Mouse (Mus musculus) stomach, embryonic 14.5 days (tissue): ENCODE measurements around the gene Htr1d. TPM values are rescaled to one million over a fixed set of nuclear protein-coding genes. Genes with fewer than 3 reads are reported as not detected.

Experiments
- ATAC-seq: fragments of 200-750 bp; cut with Nextera tagmentation; 2 replicates; pipeline ENCODE4 v1.8.0; 2017; ENCODE audit warnings: low read depth, moderate TSS enrichment; ENCODE audit not compliant: insufficient number of reproducible peaks, insufficient read depth, low FRiP score
- H3K27ac ChIP-seq: fragments of 300-500 bp; sonication (generic); 2 replicates; pipeline ENCODE4 v1.5.1; 2014; ENCODE audit warnings: mild to moderate bottlenecking, low read length, moderate library complexity, mixed read lengths
- H3K27me3 ChIP-seq: fragments of 300-500 bp; sonication (generic); 2 replicates; pipeline ENCODE4 v1.6.1; 2014; ENCODE audit warnings: low read length, control low read depth, mixed read lengths; ENCODE audit not compliant: control insufficient read depth, insufficient read depth
- H3K36me3 ChIP-seq: fragments of 300-500 bp; sonication (generic); 2 replicates; pipeline ENCODE4 v1.6.1; 2014; ENCODE audit warnings: mild to moderate bottlenecking, control low read depth, low read length, moderate library complexity, mixed read lengths; ENCODE audit not compliant: control insufficient read depth, insufficient read depth
- H3K4me1 ChIP-seq: fragments of 300-500 bp; sonication (generic); 2 replicates; pipeline ENCODE4 v1.6.1; 2014; ENCODE audit warnings: low read length, control low read depth, mixed read lengths; ENCODE audit not compliant: control insufficient read depth, insufficient read depth
- H3K4me2 ChIP-seq: fragments of 300-500 bp; sonication (generic); replicated peaks from 2 replicates; pipeline ENCODE4 v1.6.1; 2014; ENCODE audit warnings: low read depth, low read length, control low read depth
- H3K4me3 ChIP-seq: fragments of 300-500 bp; sonication (generic); 2 replicates; pipeline ENCODE4 v1.5.1; 2014; ENCODE audit warnings: low read depth, low read length, control low read depth
- H3K9ac ChIP-seq: fragments of 300-500 bp; sonication (generic); replicated peaks from 2 replicates; pipeline ENCODE4 v1.6.1; 2014; ENCODE audit warnings: low read depth, mild to moderate bottlenecking, control low read depth, low read length, moderate library complexity, mixed read lengths
- H3K9me3 ChIP-seq: fragments of 300-500 bp; sonication (generic); 2 replicates; pipeline ENCODE4 v1.6.1; 2016; ENCODE audit warnings: low read depth, low read length, control low read depth; ENCODE audit not compliant: control insufficient read depth
- WGBS: fragments of 180-500 bp; shearing (Covaris S2); extraction: QIAGEN DNeasy Blood & Tissue Kit; methylation state at CpG from one replicate; pipeline ENCODE4 v1.1.7; 2014; 5-methylcytosine and 5-hydroxymethylcytosine counted together
- polyA plus RNA-seq: library from polyadenylated mRNA; unstranded; fragments of >200 nt; fragmentation: Nextera tagmentation; extraction: Ambion mirVana; gene quantifications from 2 replicates; pipeline ENCODE4 v1.2.1, GENCODE M21; 2014

Htr1d gene
- polyA plus RNA-seq, 1 experiment from 2014 or later, result 0.42 TPM

GRCm38 (mm10) chr4:136466226-136466625 is 42.9 kb downstream of the Htr1d start:
- Histone ChIP-seq H3K4me1 (peaks cover 12% of the 10 kb centered on the region; the same call in 1 of the 2 replicates), H3K36me3 (no peaks in the 10 kb centered on the region), H3K27me3 (0 out of 2 replicates have a peak, but pooled peaks cover 3% of the 10 kb centered on the region), H3K4me3 (no peak overlapping the region), H3K4me2 (no peak overlapping the region), H3K9me3 (no peaks in the 10 kb centered on the region), H3K9ac (no peak overlapping the region), H3K27ac (peak overlapping the region; percentile 23; the same call in 1 of the 2 replicates)
- 24% methylated on average over 4 of the region's 4 CpGs for WGBS
- ATAC-seq, result no peak

DNA sequence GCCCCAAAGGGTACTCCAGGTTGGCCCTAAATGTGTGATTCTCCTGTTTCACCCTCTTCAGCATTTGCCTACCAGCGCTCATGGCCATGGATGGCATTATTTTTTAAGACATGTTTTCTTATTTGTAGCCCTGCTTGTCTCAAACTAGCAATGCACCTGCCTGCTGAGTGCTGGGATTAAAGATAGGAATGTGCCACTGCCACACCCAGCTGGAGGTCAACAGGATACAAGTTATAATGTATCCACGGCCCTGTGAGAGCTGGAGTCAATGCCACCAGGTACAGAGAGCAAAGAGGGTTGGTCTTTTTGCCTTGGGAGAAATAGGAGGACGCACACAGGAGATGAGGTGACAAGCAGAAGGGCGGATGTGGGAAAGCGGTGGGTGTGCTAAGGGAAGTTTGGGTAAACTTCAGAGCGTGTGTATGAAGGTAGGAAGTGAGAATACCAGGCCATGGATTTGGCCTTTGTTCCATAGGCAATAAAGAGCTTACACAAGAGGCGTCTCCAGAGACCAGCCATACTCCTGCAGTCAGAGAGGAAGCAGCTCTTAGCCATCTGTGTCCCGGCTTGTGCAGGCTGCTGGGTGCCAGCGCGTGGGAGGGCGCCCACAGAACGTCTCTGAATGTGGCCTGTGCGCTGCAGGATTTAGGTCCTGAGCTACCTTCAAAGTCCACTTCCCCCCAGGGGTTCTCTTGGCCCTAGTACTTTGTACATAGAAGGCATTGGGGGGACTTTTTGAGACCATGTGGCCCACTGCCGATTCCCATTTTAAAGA is 45.4 kb downstream of the Htr1d start:
- Histone ChIP-seq H3K27me3 (no peaks in the 10 kb centered on the region), H3K9me3 (no peaks in the 10 kb centered on the region), H3K4me2 (peak overlapping the region; percentile 56; the same call in 1 of the 2 replicates), H3K27ac (no peak overlapping the region), H3K36me3 (no peaks in the 10 kb centered on the region), H3K4me3 (peak overlapping the region; percentile 81; the same call in 1 of the 2 replicates), H3K9ac (no peak overlapping the region), H3K4me1 (peaks cover 20% of the 10 kb centered on the region; the same call in 1 of the 2 replicates)
- WGBS, result 74% methylated on average over 14 of the region's 14 CpGs
- ATAC-seq, result no peak

DNA sequence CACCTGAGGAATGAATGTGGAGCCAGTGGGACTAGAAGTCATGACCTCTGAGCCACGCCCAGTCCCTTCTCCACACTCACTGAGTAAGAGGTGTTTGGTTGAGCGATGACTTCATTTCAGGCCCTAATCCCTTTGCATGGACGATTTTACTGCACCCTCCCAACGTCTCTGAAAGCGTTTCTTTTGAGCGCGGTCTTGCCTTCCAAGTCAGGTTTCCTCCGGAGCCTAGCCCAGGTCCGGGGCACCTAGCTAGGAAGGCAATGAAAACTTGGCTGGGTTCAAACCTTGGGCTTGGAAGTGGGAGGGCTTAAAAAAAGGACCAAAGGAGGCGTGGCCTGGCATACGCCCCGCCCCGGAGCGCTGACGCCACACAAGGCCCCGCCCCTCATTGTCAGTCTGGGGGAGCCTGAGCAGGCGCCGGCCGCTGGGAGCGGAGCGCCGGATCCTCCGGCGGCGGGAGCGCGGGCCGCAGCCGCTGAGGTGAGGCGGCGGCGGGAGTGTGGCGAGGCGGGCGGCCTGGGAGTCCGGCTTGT is 46.1 kb downstream of the Htr1d start, which contains the start of gene Luzp1:
Gene Luzp1 (plus strand): TSS at position 391 of the 533 bp plus-strand sequence.
- Histone ChIP-seq H3K9ac (peak within 1 kb of the TSS; percentile 90), H3K4me1 (peaks cover 16% of the 10 kb centered on the region; the same call in 1 of the 2 replicates), H3K36me3 (no peaks in the 10 kb centered on the region), H3K4me2 (peak within 1 kb of the TSS; percentile 56), H3K27me3 (no peaks in the 10 kb centered on the region), H3K27ac (peak within 1 kb of the TSS; percentile 99), H3K9me3 (no peaks in the 10 kb centered on the region), H3K4me3 (peak within 1 kb of the TSS; percentile 81)
- WGBS, result 2% methylated on average over 34 of the region's 36 CpGs
- peak; percentile 88 for ATAC-seq

DNA sequence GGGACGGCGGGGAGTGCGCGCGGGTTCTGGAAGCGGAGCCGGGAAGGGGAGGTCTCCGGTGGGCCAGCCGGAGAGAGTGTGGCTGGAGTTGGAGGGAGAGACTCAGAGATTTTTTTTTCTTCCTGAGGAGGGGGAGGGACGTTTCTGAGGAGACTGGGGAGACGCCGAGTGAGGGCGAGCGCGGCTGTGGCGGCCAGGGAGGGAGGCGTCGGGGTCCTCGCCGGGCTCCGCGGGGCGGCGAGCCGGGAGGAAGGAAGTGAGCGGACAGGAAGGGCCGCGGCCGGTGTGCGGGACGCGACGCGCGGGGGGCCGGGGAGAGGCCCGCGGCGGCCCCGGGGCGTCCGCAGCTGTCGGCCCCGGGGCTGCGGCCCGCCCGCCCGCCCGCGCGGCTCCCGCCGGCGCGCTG is 46.6 kb downstream of the Htr1d start:
- Histone ChIP-seq H3K27ac (peak overlapping the region; percentile 99), H3K9ac (peak overlapping the region; percentile 90)
- 0% methylated on average over 16 of the region's 55 CpGs for WGBS

DNA sequence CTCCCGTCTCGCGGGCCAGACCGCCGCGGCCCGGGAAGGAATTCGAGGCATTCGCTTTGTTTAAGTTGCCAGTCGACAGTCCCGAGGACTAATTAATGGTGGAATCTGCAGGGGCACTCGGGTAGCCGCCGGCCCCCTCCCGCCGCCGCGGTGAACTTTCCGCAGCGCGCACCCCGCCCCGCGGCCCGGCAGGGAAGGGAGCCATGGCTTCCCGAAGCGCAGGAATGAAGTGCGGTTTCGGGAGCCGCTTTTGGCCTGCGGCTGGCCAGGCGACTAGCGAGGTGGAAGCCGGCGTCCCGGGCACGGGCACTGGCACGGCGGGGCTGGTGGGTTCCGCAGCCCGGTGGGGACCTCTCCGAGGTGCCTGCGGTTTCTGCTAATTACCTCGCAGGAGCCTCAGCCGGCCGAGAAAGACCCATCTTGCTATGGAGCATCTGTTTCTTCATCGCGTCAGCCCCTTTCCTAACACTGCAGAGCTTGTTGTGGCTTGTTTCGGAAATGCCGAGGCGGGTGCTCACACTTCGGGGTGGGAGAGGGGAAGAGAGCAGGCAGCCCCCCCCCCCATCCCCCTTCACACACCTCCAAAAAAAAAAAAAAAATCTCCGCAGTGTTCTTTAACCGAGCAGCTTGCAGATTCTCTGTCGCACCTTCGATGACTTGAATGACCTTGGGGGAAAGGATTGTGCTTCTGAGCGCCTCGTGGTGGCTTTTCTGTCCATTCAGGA is 47.2 kb downstream of the Htr1d start:
- under 1% methylated on average over 56 of the region's 58 CpGs for WGBS
- peak overlapping the region; percentile 56 for H3K4me2 ChIP-seq

More for the DNA sequence above, 46.6 kb downstream of the Htr1d start:
- H3K4me3 ChIP-seq, result peak overlapping the region; percentile 81
- ATAC-seq, result peak; percentile 80
- H3K9me3 ChIP-seq, result no peaks in the 10 kb centered on the region
- no peaks in the 10 kb centered on the region for H3K27me3 ChIP-seq
- H3K36me3 ChIP-seq, result no peaks in the 10 kb centered on the region
- peaks cover 16% of the 10 kb centered on the region; the same call in 1 of the 2 replicates for H3K4me1 ChIP-seq
- H3K4me2 ChIP-seq, result peak overlapping the region; percentile 56

DNA sequence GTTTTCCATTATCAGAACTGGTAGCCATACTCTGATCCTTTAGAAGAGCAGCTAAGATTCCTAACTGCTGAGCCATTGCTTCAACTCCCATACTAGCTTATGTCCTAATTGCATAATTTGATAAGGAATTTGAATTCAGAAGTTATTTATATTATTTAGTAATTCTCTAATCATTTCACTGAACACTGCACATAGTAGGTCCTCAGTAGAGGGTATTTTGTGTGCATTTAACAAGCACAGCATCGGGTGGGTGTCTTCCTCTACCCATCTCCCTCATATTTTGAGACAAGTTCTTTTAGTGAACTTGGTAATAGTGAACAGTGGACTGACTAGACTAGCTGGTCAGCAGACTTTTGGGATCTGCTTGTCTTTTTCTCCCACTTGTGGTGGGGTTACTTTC is 53.4 kb downstream of the Htr1d start:
- H3K27me3 ChIP-seq, result no peaks in the 10 kb centered on the region
- 95% methylated on average over 1 of the region's 1 CpGs for WGBS

More for the DNA sequence above, 47.2 kb downstream of the Htr1d start:
- ATAC-seq, result peak; percentile 11; the same call in 1 of the 2 replicates
- peak overlapping the region; percentile 81 for H3K4me3 ChIP-seq
- peaks cover 16% of the 10 kb centered on the region; the same call in 1 of the 2 replicates for H3K4me1 ChIP-seq
- H3K9me3 ChIP-seq, result no peaks in the 10 kb centered on the region
- H3K36me3 ChIP-seq, result no peaks in the 10 kb centered on the region
- H3K27me3 ChIP-seq, result no peaks in the 10 kb centered on the region
- H3K27ac ChIP-seq, result peak overlapping the region; percentile 99
- H3K9ac ChIP-seq, result peak overlapping the region; percentile 90

DNA sequence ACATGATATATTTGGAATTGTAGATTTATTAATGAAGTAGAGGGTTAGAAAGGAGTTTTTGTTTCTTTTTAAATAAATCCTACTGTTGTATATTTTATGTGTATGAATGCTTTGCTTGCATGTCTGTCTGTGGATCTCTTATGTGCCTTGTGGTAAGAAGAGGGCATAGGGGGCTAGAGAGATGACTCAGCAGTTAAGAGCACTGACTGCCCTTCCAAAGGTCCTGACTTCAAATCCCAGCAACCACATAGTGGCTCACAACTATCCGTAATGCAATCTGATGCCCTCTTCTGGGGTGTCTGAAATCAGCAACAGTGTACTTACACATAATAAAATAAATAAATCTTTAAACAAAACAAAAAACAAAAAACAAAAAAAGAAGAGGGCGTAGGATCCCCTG is 63.2 kb downstream of the Htr1d start:
- H3K9ac ChIP-seq, result no peak overlapping the region
- no peak overlapping the region for H3K27ac ChIP-seq
- H3K9me3 ChIP-seq, result no peaks in the 10 kb centered on the region
- H3K4me3 ChIP-seq, result no peak overlapping the region
- no peak overlapping the region for H3K4me2 ChIP-seq
- H3K36me3 ChIP-seq, result no peaks in the 10 kb centered on the region
- WGBS, result 92% methylated on average over 2 of the region's 2 CpGs
- H3K4me1 ChIP-seq, result no peaks in the 10 kb centered on the region
- H3K27me3 ChIP-seq, result no peaks in the 10 kb centered on the region
- no peak for ATAC-seq

More for the DNA sequence above, 53.4 kb downstream of the Htr1d start:
- H3K9ac ChIP-seq, result no peak overlapping the region
- no peak for ATAC-seq
- H3K4me2 ChIP-seq, result no peak overlapping the region
- no peaks in the 10 kb centered on the region for H3K36me3 ChIP-seq
- H3K4me1 ChIP-seq, result peaks cover 6% of the 10 kb centered on the region; the same call in 1 of the 2 replicates
- no peak overlapping the region for H3K4me3 ChIP-seq
- H3K9me3 ChIP-seq, result no peaks in the 10 kb centered on the region
- no peak overlapping the region for H3K27ac ChIP-seq
